Mouse (Mus musculus): Measurements from ENCODE around the gene Apol7b. TPM values are rescaled to one million over a fixed set of nuclear protein-coding genes. Genes with fewer than 3 reads are reported as not detected.
"Not testable (repeated sequence)": the region's sequence is repeated elsewhere in the genome, so short reads cannot be mapped to it uniquely, and the experiment has no call there.

Gene Apol7b
- polyA plus RNA-seq, 1 experiment from 2014 or later, result not detected

DNA sequence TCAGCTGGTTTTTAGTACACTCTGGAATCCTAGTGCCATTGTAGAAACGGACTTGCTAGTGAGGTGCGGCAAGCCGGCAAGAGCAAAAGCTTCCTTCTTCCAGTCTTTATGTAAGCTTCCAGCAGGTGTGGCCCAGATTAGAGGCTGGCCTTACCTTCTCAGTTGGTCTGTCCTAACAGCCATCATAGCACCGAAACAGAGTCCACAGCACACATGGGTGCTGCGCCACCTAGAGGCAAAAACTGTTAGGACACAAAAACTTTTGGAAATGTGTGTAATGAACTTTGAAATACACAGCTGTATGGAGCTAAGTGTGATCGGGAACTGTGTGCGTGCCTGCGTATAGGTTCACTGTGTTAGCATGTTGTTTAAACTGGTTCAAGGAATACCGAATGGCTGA is 48.3 kb downstream of the Apol7b start, which contains the start of gene Apol7a:
Gene Apol7a, minus strand, starts transcription at position 84 of the 400 bp plus-strand sequence.
- 56% methylated on average over 9 of the region's 9 CpGs for whole genome bisulfite sequencing
- H3K4me2 ChIP-seq (ENCODE audit: low read depth, low read length); ATAC-seq (ENCODE audit: low read depth); H3K27me3 ChIP-seq (replicated peaks; ENCODE audit: control insufficient read depth, insufficient read depth, low read length); H3K27ac ChIP-seq (replicated peaks; ENCODE audit: low read depth, low read length); H3K36me3 ChIP-seq (ENCODE audit: control insufficient read depth, insufficient read depth, low read length); H3K9ac ChIP-seq (ENCODE audit: low read depth, low read length); DNase-seq (ENCODE audit: low spot score); H3K4me1 ChIP-seq (ENCODE audit: control insufficient read depth, insufficient read depth, low read length); H3K9me3 ChIP-seq (ENCODE audit: control insufficient read depth, low read length); H3K4me3 ChIP-seq (ENCODE audit: low read depth, low read length): not testable (repeated sequence)

- not testable (repeated sequence) for H3K9ac ChIP-seq (ENCODE audit: low read depth, low read length); H3K9me3 ChIP-seq (ENCODE audit: control insufficient read depth, low read length); H3K27me3 ChIP-seq (replicated peaks; ENCODE audit: control insufficient read depth, insufficient read depth, low read length); H3K4me3 ChIP-seq (ENCODE audit: low read depth, low read length); H3K4me1 ChIP-seq (ENCODE audit: control insufficient read depth, insufficient read depth, low read length); H3K27ac ChIP-seq (replicated peaks; ENCODE audit: low read depth, low read length); H3K4me2 ChIP-seq (ENCODE audit: low read depth, low read length); H3K36me3 ChIP-seq (ENCODE audit: control insufficient read depth, insufficient read depth, low read length)
- peak; percentile 33; the same call in 1 of the 2 replicates for ATAC-seq (ENCODE audit: low read depth)
- DNase-seq (ENCODE audit: low spot score), result peak; percentile 36
- WGBS, result 73% methylated on average over 11 of the region's 11 CpGs
Observed at GRCm38 (mm10) chr15:77397450-77398132, 49.7 kb downstream of the Apol7b start.

DNA sequence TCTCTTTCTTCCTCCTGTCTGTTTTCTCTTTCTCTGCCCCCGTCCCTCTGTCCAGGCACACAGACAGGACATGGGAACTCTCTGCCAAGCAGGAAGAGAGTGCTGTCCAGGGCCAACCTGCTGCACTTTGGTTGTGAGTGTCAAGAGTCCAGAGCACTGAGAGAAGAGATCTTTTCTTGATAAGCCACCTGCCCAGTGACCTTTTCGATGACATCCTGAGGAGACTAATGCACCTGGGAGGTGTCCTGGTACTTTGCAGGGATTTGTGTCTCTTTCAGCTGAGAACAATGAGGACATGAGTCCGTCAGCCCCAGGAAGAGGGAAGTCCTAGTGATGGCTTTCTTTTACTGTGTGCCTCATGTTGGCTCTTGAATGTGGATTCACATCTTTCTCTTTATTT is 53.5 kb downstream of the Apol7b start:
- not testable (repeated sequence) for H3K4me1 ChIP-seq (ENCODE audit: control insufficient read depth, insufficient read depth, low read length); H3K36me3 ChIP-seq (ENCODE audit: control insufficient read depth, insufficient read depth, low read length); ATAC-seq (ENCODE audit: low read depth); H3K9me3 ChIP-seq (ENCODE audit: control insufficient read depth, low read length); DNase-seq (ENCODE audit: low spot score); H3K4me3 ChIP-seq (ENCODE audit: low read depth, low read length); H3K27me3 ChIP-seq (replicated peaks; ENCODE audit: control insufficient read depth, insufficient read depth, low read length); H3K9ac ChIP-seq (ENCODE audit: low read depth, low read length); H3K27ac ChIP-seq (replicated peaks; ENCODE audit: low read depth, low read length); H3K4me2 ChIP-seq (ENCODE audit: low read depth, low read length)
- WGBS, result 50% methylated on average over 3 of the region's 3 CpGs

DNA sequence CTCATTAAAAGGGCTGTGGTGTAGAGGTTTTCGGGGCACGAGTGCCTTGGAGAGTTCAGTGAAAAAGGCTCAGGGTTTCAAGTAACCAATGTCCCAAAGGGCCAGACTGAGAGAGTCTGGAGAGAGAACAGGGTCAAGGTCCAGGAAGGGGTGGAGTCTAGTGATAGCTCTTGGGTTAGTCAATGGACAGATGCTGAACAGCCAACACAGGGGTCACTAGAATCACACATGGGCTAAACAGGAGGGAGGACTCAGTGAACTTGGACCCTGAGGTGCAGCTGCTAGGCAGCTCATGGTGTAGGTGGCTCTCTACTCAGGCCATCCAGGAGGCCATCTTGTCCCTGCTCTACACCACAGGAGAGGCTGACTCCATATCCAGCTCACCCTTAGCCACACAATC is 59.8 kb downstream of the Apol7b start:
- no peaks in the 10 kb centered on the region for H3K4me1 ChIP-seq (ENCODE audit: control insufficient read depth, insufficient read depth, low read length)
- no peak overlapping the region for H3K4me3 ChIP-seq (ENCODE audit: low read depth, low read length)
- ATAC-seq (ENCODE audit: low read depth) (no peak), DNase-seq (ENCODE audit: low spot score) (no peak)
- no peak overlapping the region for H3K4me2 ChIP-seq (ENCODE audit: low read depth, low read length)
- H3K36me3 ChIP-seq (ENCODE audit: control insufficient read depth, insufficient read depth, low read length), result no peaks in the 10 kb centered on the region
- H3K9me3 ChIP-seq (ENCODE audit: control insufficient read depth, low read length), result no peaks in the 10 kb centered on the region
- H3K27ac ChIP-seq (replicated peaks; ENCODE audit: low read depth, low read length), result no peak overlapping the region
- no peaks in the 10 kb centered on the region for H3K27me3 ChIP-seq (replicated peaks; ENCODE audit: control insufficient read depth, insufficient read depth, low read length)
- WGBS, result 87% methylated on average over 2 of the region's 2 CpGs
- H3K9ac ChIP-seq (ENCODE audit: low read depth, low read length), result no peak overlapping the region

GRCm38 (mm10) chr15:77384340-77385030 is 62.8 kb downstream of the Apol7b start:
- Histone ChIP-seq H3K4me2 (ENCODE audit: low read depth, low read length) (no peak overlapping the region), H3K36me3 (ENCODE audit: control insufficient read depth, insufficient read depth, low read length) (no peaks in the 10 kb centered on the region), H3K9ac (ENCODE audit: low read depth, low read length) (no peak overlapping the region), H3K27me3 (replicated peaks; ENCODE audit: control insufficient read depth, insufficient read depth, low read length) (no peaks in the 10 kb centered on the region), H3K9me3 (ENCODE audit: control insufficient read depth, low read length) (no peaks in the 10 kb centered on the region), H3K4me3 (ENCODE audit: low read depth, low read length) (no peak overlapping the region), H3K27ac (replicated peaks; ENCODE audit: low read depth, low read length) (no peak overlapping the region), H3K4me1 (ENCODE audit: control insufficient read depth, insufficient read depth, low read length) (no peaks in the 10 kb centered on the region)
- ATAC-seq (ENCODE audit: low read depth) (no peak), DNase-seq (ENCODE audit: low spot score) (no peak)
- WGBS, result 92% methylated on average over 7 of the region's 7 CpGs

DNA sequence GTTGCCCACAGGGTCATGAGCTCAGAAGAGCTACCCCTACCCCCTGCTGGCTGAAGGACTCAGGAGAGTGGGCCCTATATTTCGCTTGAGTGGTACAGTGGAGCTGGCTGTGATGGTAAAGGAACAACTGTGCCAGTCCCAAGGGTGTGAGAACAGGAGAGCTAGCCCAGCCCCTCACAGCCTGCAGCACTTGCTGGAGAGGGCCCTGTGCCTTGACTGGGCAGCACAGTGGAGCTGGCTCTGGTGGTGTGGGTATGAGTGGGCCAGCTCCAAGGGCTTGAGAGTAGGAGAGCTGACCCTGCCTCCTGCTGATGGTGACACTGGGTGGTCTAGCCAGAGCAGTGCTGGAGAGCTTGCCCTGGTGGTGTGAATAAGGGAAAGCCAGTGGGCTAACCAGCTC is 64.4 kb downstream of the Apol7b start:
- Histone ChIP-seq H3K36me3 (ENCODE audit: control insufficient read depth, insufficient read depth, low read length) (no peaks in the 10 kb centered on the region), H3K27ac (replicated peaks; ENCODE audit: low read depth, low read length) (no peak overlapping the region), H3K9ac (ENCODE audit: low read depth, low read length) (no peak overlapping the region), H3K9me3 (ENCODE audit: control insufficient read depth, low read length) (no peaks in the 10 kb centered on the region), H3K27me3 (replicated peaks; ENCODE audit: control insufficient read depth, insufficient read depth, low read length) (no peaks in the 10 kb centered on the region), H3K4me3 (ENCODE audit: low read depth, low read length) (no peak overlapping the region), H3K4me2 (ENCODE audit: low read depth, low read length) (no peak overlapping the region), H3K4me1 (ENCODE audit: control insufficient read depth, insufficient read depth, low read length) (no peaks in the 10 kb centered on the region)
- ATAC-seq (ENCODE audit: low read depth) (no peak), DNase-seq (ENCODE audit: low spot score) (no peak)
- 71% methylated on average over 1 of the region's 1 CpGs for WGBS

GRCm38 (mm10) chr15:77382271-77382850 is 64.9 kb downstream of the Apol7b start:
- no peaks in the 10 kb centered on the region for H3K4me1 ChIP-seq (ENCODE audit: control insufficient read depth, insufficient read depth, low read length)
- no peak overlapping the region for H3K27ac ChIP-seq (replicated peaks; ENCODE audit: low read depth, low read length)
- no peaks in the 10 kb centered on the region for H3K27me3 ChIP-seq (replicated peaks; ENCODE audit: control insufficient read depth, insufficient read depth, low read length)
- ATAC-seq (ENCODE audit: low read depth) (no peak), DNase-seq (ENCODE audit: low spot score) (no peak)
- H3K36me3 ChIP-seq (ENCODE audit: control insufficient read depth, insufficient read depth, low read length), result no peaks in the 10 kb centered on the region
- 88% methylated on average over 10 of the region's 11 CpGs for whole genome bisulfite sequencing
- H3K4me2 ChIP-seq (ENCODE audit: low read depth, low read length), result no peak overlapping the region
- H3K9me3 ChIP-seq (ENCODE audit: control insufficient read depth, low read length), result no peaks in the 10 kb centered on the region
- H3K9ac ChIP-seq (ENCODE audit: low read depth, low read length), result no peak overlapping the region
- no peak overlapping the region for H3K4me3 ChIP-seq (ENCODE audit: low read depth, low read length)

GRCm38 (mm10) chr15:77381481-77381880 is 65.8 kb downstream of the Apol7b start:
- H3K9me3 ChIP-seq (ENCODE audit: control insufficient read depth, low read length), result no peaks in the 10 kb centered on the region
- H3K4me1 ChIP-seq (ENCODE audit: control insufficient read depth, insufficient read depth, low read length), result no peaks in the 10 kb centered on the region
- no peaks in the 10 kb centered on the region for H3K36me3 ChIP-seq (ENCODE audit: control insufficient read depth, insufficient read depth, low read length)
- no peak overlapping the region for H3K4me2 ChIP-seq (ENCODE audit: low read depth, low read length)
- no peak overlapping the region for H3K9ac ChIP-seq (ENCODE audit: low read depth, low read length)
- no peak overlapping the region for H3K27ac ChIP-seq (replicated peaks; ENCODE audit: low read depth, low read length)
- no peak overlapping the region for H3K4me3 ChIP-seq (ENCODE audit: low read depth, low read length)
- ATAC-seq (ENCODE audit: low read depth) (no peak), DNase-seq (ENCODE audit: low spot score) (no peak)
- WGBS, result 79% methylated on average over 6 of the region's 6 CpGs
- no peaks in the 10 kb centered on the region for H3K27me3 ChIP-seq (replicated peaks; ENCODE audit: control insufficient read depth, insufficient read depth, low read length)

Measured in embryonic facial prominence, embryonic 14.5 days (tissue).